Mouse (Mus musculus) lung, embryonic 16.5 days (tissue): Measurements from ENCODE around the gene Col4a6. TPM values are rescaled to one million over a fixed set of nuclear protein-coding genes. Genes with fewer than 3 reads are reported as not detected.

Experiments used
- polyA plus RNA-seq: library from polyadenylated mRNA; unstranded; fragments of >200 nt; fragmentation: Nextera tagmentation; extraction: Ambion mirVana; gene quantifications from 2 replicates; pipeline ENCODE4 v1.2.1, GENCODE M21; 2015

The Col4a6 gene
- polyA plus RNA-seq, 1 experiment from 2014 or later: 8.9 TPM

Other genes with a start within 250 kb of the Col4a6 start
- gene Col4a5, start 1.3 kb upstream of the Col4a6 start, polyA plus RNA-seq: 34.7 and 35.5 TPM in 2 replicates